Mouse (Mus musculus) c-Kit-positive CD71-positive TER-119-negative erythroid progenitor cells, embryonic 14.5 days (primary cell): Measurements from ENCODE around the gene Disc1.

Source experiments
- DNase-seq: peaks from one replicate; pipeline ENCODE4 v3.0.0-alpha.2; 2013; ENCODE audit warnings: low read depth

The Disc1 gene

GRCm38 (mm10) chr8:125270292-125270691 is 216.3 kb downstream of the Disc1 start:
- DNase-seq, result no peak

- no peak for DNase-seq
Observed at GRCm38 (mm10) chr8:125271357-125271756, 217.4 kb downstream of the Disc1 start.

GRCm38 (mm10) chr8:125272089-125272866 is 218.3 kb downstream of the Disc1 start:
- no peak for DNase-seq

- DNase-seq, result no peak
Observed at GRCm38 (mm10) chr8:125277071-125277682, 223.2 kb downstream of the Disc1 start.

- no peak for DNase-seq
Observed at GRCm38 (mm10) chr8:125279156-125279555, 225.2 kb downstream of the Disc1 start.

GRCm38 (mm10) chr8:125279892-125280291 is 225.9 kb downstream of the Disc1 start:
- no peak for DNase-seq

- DNase-seq, result no peak
Observed at GRCm38 (mm10) chr8:125282531-125282930, 228.5 kb downstream of the Disc1 start.

- DNase-seq, result no peak
Observed at GRCm38 (mm10) chr8:125283542-125283941, 229.5 kb downstream of the Disc1 start.

- no peak for DNase-seq
Observed at GRCm38 (mm10) chr8:125284875-125285274, 230.9 kb downstream of the Disc1 start.

- DNase-seq, result no peak
Observed at GRCm38 (mm10) chr8:125285391-125285790, 231.4 kb downstream of the Disc1 start.

GRCm38 (mm10) chr8:125285966-125286681 is 232.1 kb downstream of the Disc1 start:
- no peak for DNase-seq

GRCm38 (mm10) chr8:125287311-125287710 is 233.3 kb downstream of the Disc1 start:
- DNase-seq, result no peak

- DNase-seq, result no peak
Observed at GRCm38 (mm10) chr8:125287841-125288341, 233.9 kb downstream of the Disc1 start.

- DNase-seq, result no peak
Observed at GRCm38 (mm10) chr8:125291506-125291905, 237.5 kb downstream of the Disc1 start.

- DNase-seq, result no peak
Observed at GRCm38 (mm10) chr8:125291932-125292717, 238.1 kb downstream of the Disc1 start.

GRCm38 (mm10) chr8:125292933-125293591 is 239.1 kb downstream of the Disc1 start:
- no peak for DNase-seq

GRCm38 (mm10) chr8:125299248-125299647 is 245.3 kb downstream of the Disc1 start:
- DNase-seq, result no peak

GRCm38 (mm10) chr8:125301931-125302361 is 248.0 kb downstream of the Disc1 start:
- no peak for DNase-seq

GRCm38 (mm10) chr8:125306665-125307064 is 252.7 kb downstream of the Disc1 start:
- no peak for DNase-seq

- DNase-seq, result no peak
Observed at GRCm38 (mm10) chr8:125309985-125310384, 256.0 kb downstream of the Disc1 start.
